Mouse (Mus musculus) kidney, adult 2 months (tissue): ENCODE results near the gene Gm10521. TPM values are rescaled to one million over a fixed set of nuclear protein-coding genes. Genes with fewer than 3 reads are reported as not detected.
"Not testable (repeated sequence)": the region's sequence is repeated elsewhere in the genome, so short reads cannot be mapped to it uniquely, and the experiment has no call there.

Source experiments
- DNase-seq: peaks from one replicate; pipeline ENCODE4 v3.0.0; 2021
- H3K27ac ChIP-seq: fragments of 200-500 bp; 2 replicates; pipeline ENCODE4 v1.5.1; 2012; ENCODE audit warnings: low read depth, low read length, control low read depth, inconsistent platforms; ENCODE audit not compliant: insufficient read depth
- H3K27me3 ChIP-seq: fragments of 200-500 bp; replicated peaks from 2 replicates; pipeline ENCODE4 v1.6.1; 2012; ENCODE audit warnings: mild to moderate bottlenecking, moderate library complexity, low read length, inconsistent platforms; ENCODE audit not compliant: control insufficient read depth, insufficient read depth
- H3K36me3 ChIP-seq: fragments of 200-500 bp; 2 replicates; pipeline ENCODE4 v1.6.1; 2012; ENCODE audit warnings: mild to moderate bottlenecking, moderate library complexity, low read length, inconsistent platforms; ENCODE audit not compliant: control insufficient read depth, insufficient read depth
- H3K4me1 ChIP-seq: fragments of 200-500 bp; 2 replicates; pipeline ENCODE4 v1.6.1; 2011; ENCODE audit warnings: low read length; ENCODE audit not compliant: control insufficient read depth, insufficient read depth
- H3K4me3 ChIP-seq: fragments of 200-500 bp; 2 replicates; pipeline ENCODE4 v1.5.1; 2011; ENCODE audit warnings: mild to moderate bottlenecking, low read depth, low read length, control low read depth; ENCODE audit not compliant: insufficient read depth
- CTCF ChIP-seq: fragments of 200-500 bp; conservative IDR thresholded peaks from 2 replicates; pipeline ENCODE4 v1.5.1; 2011; ENCODE audit warnings: low read depth, mild to moderate bottlenecking, control low read depth, low read length, moderate library complexity, mixed read lengths; ENCODE audit not compliant: insufficient read depth, insufficient read length
- POLR2A ChIP-seq: fragments of 200-500 bp; IDR thresholded peaks from one replicate; pipeline ENCODE4 v1.6.1; 2011; ENCODE audit warnings: low read depth, low read length, control low read depth
- WGBS: fragments of 180-500 bp; shearing (Covaris S2); methylation state at CpG from one replicate; pipeline ENCODE4 v1.1.7; 2018; 5-methylcytosine and 5-hydroxymethylcytosine counted together
- polyA plus RNA-seq: library from polyadenylated mRNA; depleted of rRNA; stranded (reverse); fragments of >200 nt; gene quantifications from 2 replicates; pipeline ENCODE4 v1.2.3, GENCODE M21; 2012; rRNA removed

The Gm10521 gene
- 0.05 and 0.11 TPM in 2 replicates for polyA plus RNA-seq

DNA sequence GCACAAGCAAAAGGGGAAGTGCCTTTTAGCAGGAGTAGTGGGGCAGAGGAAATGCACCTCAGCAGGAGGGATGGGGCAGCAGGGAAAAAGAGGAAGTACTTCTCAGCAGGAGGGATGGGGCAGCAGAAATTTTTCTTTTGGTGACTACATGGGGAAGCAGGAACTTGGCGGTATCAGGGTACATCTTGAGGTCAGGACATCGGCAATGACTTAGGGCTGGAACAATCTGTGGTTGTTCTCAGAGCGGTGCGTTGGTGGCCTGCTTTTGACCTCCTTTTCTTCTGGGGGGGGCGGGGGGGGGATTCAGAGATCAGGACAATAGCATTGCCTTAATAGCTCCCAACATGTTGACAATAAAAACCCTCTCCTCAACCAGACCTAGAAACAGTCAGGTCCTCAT, at the start of gene Gm10521:
Gene Gm10521 (plus strand): TSS at position 301 of the 400 bp plus-strand sequence.
- H3K27ac ChIP-seq, DNase-seq, H3K27me3 ChIP-seq, H3K36me3 ChIP-seq, H3K4me3 ChIP-seq, H3K4me1 ChIP-seq: not testable (repeated sequence)
- 83% methylated on average over 5 of the region's 5 CpGs for WGBS

DNA sequence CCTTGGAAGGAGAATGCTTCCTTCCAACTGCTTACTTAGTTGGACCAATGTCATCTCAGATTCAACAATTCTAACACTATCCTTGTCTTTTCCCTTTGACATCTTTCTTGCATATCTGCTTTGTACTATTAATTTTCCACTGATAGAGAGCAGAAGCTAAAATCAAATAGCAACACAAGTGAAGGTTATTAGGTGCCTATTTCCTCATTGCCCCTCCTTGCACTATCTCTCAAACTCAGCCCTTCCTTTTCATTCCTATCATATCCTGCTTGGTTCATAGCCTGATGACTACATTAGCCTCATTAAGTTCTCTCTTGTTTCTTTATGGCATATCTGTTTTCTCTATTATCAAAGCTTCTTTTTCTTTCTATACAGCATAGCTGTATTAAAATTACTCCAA, 47.3 kb upstream of the Gm10521 start:
- H3K27me3 ChIP-seq: no peaks in the 10 kb centered on the region
- H3K27ac ChIP-seq: no peak overlapping the region
- TF ChIP-seq POLR2A: no peak
- TF ChIP-seq CTCF: no peak
- no peaks in the 10 kb centered on the region for H3K36me3 ChIP-seq
- no peak overlapping the region for H3K4me3 ChIP-seq
- no peak for DNase-seq
- H3K4me1 ChIP-seq: no peaks in the 10 kb centered on the region

DNA sequence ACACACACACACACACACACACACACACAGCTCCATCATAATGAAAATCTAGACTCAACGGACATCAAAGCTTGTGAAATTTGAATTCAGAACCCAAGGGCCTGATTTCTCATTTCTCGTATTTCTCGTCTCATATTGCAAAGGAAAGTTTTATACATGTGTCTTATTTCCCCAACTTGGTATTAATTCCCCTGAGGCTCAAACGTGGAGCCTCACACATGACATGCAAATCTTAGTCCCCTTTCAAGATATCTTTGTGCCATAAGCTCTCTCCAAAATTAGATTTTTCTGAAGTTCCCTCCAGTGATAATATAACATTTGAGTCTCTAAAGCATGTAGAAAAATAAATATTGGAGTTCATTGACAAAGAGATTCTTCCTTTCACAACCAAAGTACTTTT, 46.7 kb upstream of the Gm10521 start:
- DNase-seq: no peak
- Histone ChIP-seq H3K27me3 (no peaks in the 10 kb centered on the region), H3K4me1 (no peaks in the 10 kb centered on the region), H3K4me3 (no peak overlapping the region), H3K27ac (no peak overlapping the region), H3K36me3 (no peaks in the 10 kb centered on the region)
- WGBS: 78% methylated on average over 4 of the region's 4 CpGs
- TF ChIP-seq POLR2A: no peak
- TF ChIP-seq CTCF: no peak

DNA sequence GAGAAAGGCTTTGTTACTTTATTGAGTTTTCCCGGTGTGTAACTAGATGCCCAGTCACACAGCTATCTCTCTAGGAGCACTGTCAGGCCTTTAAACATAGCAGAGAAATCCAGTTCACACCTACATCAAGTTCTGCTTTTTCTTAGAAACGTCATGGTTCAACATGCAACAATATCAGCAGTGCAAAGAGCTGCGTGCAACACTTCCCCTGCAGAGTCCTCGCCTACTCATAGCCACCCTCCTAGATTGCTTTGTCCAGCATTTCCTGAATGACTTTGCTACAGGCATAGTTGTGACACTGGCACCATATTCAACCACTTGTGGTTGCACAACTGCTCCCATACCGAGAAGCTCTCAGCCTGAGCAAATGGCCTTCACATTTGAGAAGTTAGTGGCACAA, 46.0 kb upstream of the Gm10521 start:
- no peak for TF ChIP-seq POLR2A
- no peak for TF ChIP-seq CTCF
- no peaks in the 10 kb centered on the region for H3K4me1 ChIP-seq
- H3K4me3 ChIP-seq: no peak overlapping the region
- no peaks in the 10 kb centered on the region for H3K36me3 ChIP-seq
- H3K27me3 ChIP-seq: no peaks in the 10 kb centered on the region
- no peak overlapping the region for H3K27ac ChIP-seq
- DNase-seq: peak; percentile 12
- 83% methylated on average over 5 of the region's 5 CpGs for WGBS

DNA sequence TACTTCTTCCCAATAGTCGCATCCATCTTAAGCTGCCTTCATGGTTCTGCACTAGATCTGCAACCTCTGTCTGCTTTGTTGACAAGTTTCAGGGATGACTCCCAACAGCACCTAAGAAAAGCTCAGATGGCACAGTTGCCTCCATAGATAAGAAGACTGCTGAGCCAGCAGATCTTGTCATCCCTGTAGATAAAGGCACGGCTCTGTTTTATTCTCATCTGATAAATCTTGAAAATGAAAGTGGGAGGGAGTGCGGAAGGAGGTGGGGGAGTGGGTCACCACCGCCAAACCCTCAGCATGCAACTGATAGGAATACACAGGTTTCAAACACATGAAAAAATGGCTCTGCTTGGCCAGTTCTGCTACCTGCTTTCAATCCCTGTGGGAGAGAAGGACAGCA, 30.0 kb upstream of the Gm10521 start:
- H3K27me3 ChIP-seq: no peaks in the 10 kb centered on the region
- H3K27ac ChIP-seq: no peak overlapping the region
- H3K4me3 ChIP-seq: no peak overlapping the region
- whole genome bisulfite sequencing: 82% methylated on average over 4 of the region's 4 CpGs
- TF ChIP-seq CTCF: no peak
- TF ChIP-seq POLR2A: no peak
- DNase-seq: no peak
- no peaks in the 10 kb centered on the region for H3K36me3 ChIP-seq
- H3K4me1 ChIP-seq: no peaks in the 10 kb centered on the region

DNA sequence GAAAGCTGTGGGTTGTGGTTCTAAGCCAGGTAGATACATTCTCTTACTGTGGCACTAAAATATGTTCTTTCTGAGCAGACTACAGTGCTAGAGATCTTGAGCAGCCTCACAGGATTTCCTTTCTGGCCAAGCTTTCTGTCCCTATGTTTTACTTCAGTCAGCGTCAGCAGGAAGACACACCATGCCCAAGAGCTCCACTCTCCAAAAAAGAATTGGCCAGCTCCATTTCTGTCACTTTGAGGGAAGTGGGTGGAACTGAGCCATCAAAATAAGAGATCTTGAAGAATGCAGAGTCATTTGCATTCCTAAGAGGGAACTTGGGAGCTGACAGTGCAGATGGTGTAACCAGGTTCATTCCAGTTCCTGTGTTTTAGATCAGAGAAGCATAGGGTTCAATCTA, 8.5 kb upstream of the Gm10521 start:
- Histone ChIP-seq H3K36me3 (no peaks in the 10 kb centered on the region), H3K27ac (no peak overlapping the region), H3K4me3 (no peak overlapping the region), H3K4me1 (no peaks in the 10 kb centered on the region), H3K27me3 (no peaks in the 10 kb centered on the region)
- TF ChIP-seq POLR2A: no peak
- no peak for TF ChIP-seq CTCF
- no peak for DNase-seq
- 81% methylated on average over 1 of the region's 1 CpGs for WGBS

DNA sequence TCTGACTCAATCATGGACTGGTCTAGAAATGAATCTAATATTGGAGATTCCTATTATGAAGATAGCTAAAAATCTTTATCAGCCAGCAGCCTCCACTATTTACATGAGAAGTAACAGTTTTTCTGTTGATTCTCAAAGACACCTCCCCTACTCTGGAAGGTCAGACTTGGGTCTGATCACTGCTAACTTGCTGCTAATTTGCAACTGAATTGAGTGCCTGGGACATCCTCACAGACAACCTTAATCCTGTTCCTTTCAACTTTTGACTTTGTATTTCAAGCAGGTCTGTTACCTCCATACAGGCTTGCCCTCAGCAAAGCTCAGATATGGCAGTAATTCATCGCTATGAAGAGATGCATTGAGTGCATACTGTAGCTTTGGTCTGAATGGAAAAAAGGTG, 8.5 kb downstream of the Gm10521 start:
- no peak for TF ChIP-seq POLR2A
- TF ChIP-seq CTCF: no peak
- WGBS: 88% methylated on average over 1 of the region's 1 CpGs
- Histone ChIP-seq H3K36me3 (no peaks in the 10 kb centered on the region), H3K27ac (no peak overlapping the region), H3K4me3 (no peak overlapping the region), H3K27me3 (no peaks in the 10 kb centered on the region), H3K4me1 (no peaks in the 10 kb centered on the region)
- no peak for DNase-seq
